Mouse (Mus musculus) embryonic facial prominence, embryonic 10.5 days (tissue): ENCODE data around the gene Cox6a1. TPM values are rescaled to one million over a fixed set of nuclear protein-coding genes. Genes with fewer than 3 reads are reported as not detected.

Experiments used
- DNase-seq: peaks from one replicate; pipeline ENCODE4 v3.0.0-alpha.2; 2017; ENCODE audit warnings: low spot score
- H3K27ac ChIP-seq: fragments of 300-500 bp; sonication (generic); replicated peaks from 2 replicates; pipeline ENCODE4 v1.5.1; 2016; ENCODE audit warnings: mild to moderate bottlenecking
- H3K27me3 ChIP-seq: fragments of 300-500 bp; sonication (generic); replicated peaks from 2 replicates; pipeline ENCODE4 v1.6.1; 2016; ENCODE audit warnings: low read depth, mild to moderate bottlenecking; ENCODE audit not compliant: poor library complexity, severe bottlenecking
- H3K36me3 ChIP-seq: fragments of 300-500 bp; sonication (generic); replicated peaks from 2 replicates; pipeline ENCODE4 v1.6.1; 2016; ENCODE audit warnings: mild to moderate bottlenecking, moderate library complexity
- H3K4me1 ChIP-seq: fragments of 300-500 bp; sonication (generic); 2 replicates; pipeline ENCODE4 v1.6.1; 2016
- H3K4me3 ChIP-seq: fragments of 300-500 bp; sonication (generic); 2 replicates; pipeline ENCODE4 v1.5.1; 2016; ENCODE audit warnings: mild to moderate bottlenecking, moderate library complexity
- H3K9me3 ChIP-seq: fragments of 300-500 bp; sonication (generic); 2 replicates; pipeline ENCODE4 v1.6.1; 2016; ENCODE audit warnings: mild to moderate bottlenecking
- WGBS: fragments of 180-500 bp; shearing (Covaris S2); methylation state at CpG from one replicate; pipeline ENCODE4 v1.1.7; 2016; 5-methylcytosine and 5-hydroxymethylcytosine counted together
- polyA plus RNA-seq: library from polyadenylated mRNA; unstranded; fragments of >200 nt; fragmentation: Nextera tagmentation; extraction: Ambion mirVana; gene quantifications from 2 replicates; pipeline ENCODE4 v1.2.1, GENCODE M21; 2016

The Cox6a1 gene
- polyA plus RNA-seq, 1 experiment from 2014 or later: 716 TPM

- DNase-seq: no peak
- Histone ChIP-seq H3K27ac (no peak overlapping the region), H3K4me3 (peak overlapping the region; percentile 87), H3K27me3 (no peaks in the 10 kb centered on the region), H3K9me3 (no peaks in the 10 kb centered on the region), H3K4me1 (peaks cover 28% of the 10 kb centered on the region), H3K36me3 (peaks cover 64% of the 10 kb centered on the region)
- 44% methylated on average over 7 of the region's 7 CpGs for WGBS
These were observed 8.8 kb downstream of the Cox6a1 start for GRCm38 (mm10) chr5:115340007-115340406.

DNA sequence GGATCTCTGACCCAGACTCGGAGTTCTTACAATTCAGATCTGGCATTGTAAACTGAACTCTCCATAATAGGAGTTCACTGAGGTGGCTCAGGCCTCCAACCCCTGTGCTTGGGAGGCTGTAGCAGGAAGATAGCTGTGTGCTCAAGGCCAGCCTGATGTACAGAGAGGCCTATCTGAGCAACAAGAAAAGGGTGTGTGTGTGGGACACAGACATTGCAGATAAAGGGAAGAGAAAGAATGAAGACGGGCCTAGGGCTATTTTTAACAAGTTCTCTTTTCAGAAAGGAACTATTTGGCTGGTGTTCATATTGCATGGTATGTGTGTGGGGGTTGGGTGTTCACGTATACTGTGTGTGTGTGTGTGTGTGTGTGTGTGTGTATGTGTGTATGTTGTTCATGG, 15.2 kb downstream of the Cox6a1 start:
- no peaks in the 10 kb centered on the region for H3K9me3 ChIP-seq
- peaks cover 98% of the 10 kb centered on the region for H3K36me3 ChIP-seq
- H3K27me3 ChIP-seq: no peaks in the 10 kb centered on the region
- 91% methylated on average over 3 of the region's 3 CpGs for WGBS
- peaks cover 9% of the 10 kb centered on the region for H3K4me1 ChIP-seq
- no peak for DNase-seq
- no peak overlapping the region for H3K4me3 ChIP-seq
- no peak overlapping the region for H3K27ac ChIP-seq

- Histone ChIP-seq H3K27me3 (no peaks in the 10 kb centered on the region), H3K27ac (no peak overlapping the region), H3K4me1 (peaks cover 26% of the 10 kb centered on the region), H3K4me3 (peak overlapping the region; percentile 17; the same call in 1 of the 2 replicates), H3K36me3 (peaks cover 74% of the 10 kb centered on the region), H3K9me3 (no peaks in the 10 kb centered on the region)
- WGBS: 92% methylated on average over 9 of the region's 9 CpGs
- DNase-seq: no peak
These were observed 17.8 kb downstream of the Cox6a1 start for GRCm38 (mm10) chr5:115330955-115331354.

- Histone ChIP-seq H3K36me3 (peaks cover 43% of the 10 kb centered on the region), H3K27me3 (no peaks in the 10 kb centered on the region), H3K4me1 (peaks cover 29% of the 10 kb centered on the region), H3K9me3 (no peaks in the 10 kb centered on the region), H3K27ac (peak overlapping the region; percentile 99), H3K4me3 (peak overlapping the region; percentile 100)
- WGBS: 2% methylated on average over 55 of the region's 55 CpGs
- DNase-seq: peak; percentile 77
These were observed 20.9 kb downstream of the Cox6a1 start for GRCm38 (mm10) chr5:115327610-115328548.

DNA sequence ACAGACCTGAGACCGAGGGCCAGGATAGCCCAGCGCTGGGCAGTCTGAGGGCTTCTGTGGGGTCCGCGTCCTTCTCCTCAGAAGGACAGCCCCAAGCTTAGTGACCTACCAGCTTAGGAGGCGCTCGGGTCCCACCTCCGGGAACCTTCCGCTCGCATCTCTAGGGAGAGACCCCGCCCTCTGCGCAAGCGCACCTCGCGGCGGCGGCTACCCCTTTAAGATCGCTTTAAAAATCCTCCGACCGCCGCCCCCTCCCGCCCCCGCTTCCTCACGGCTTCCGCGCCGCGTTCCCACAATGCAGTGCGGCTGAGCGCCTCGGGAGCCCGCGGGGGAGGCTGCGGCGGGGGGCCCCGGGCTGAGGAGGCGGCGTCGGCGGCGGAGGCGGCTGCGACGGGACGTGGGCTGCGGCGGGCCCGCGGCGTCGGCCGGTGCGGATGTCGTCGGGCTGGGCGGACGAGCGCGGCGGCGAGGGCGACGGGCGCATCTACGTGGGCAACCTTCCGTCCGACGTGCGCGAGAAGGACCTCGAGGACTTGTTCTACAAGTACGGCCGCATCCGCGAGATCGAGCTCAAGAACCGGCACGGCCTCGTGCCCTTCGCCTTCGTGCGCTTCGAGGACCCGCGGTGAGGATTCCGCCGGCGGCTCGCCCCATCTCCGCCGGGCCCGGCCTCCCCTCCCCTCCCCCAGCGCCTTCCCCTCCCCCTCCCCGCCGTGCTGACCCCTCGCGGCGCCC, 21.7 kb downstream of the Cox6a1 start, which contains the start of gene Srsf9:
Srsf9 (plus strand) TSS at position 303 of the 735 bp plus-strand sequence.
- Histone ChIP-seq H3K27me3 (no peaks in the 10 kb centered on the region), H3K36me3 (peaks cover 35% of the 10 kb centered on the region), H3K4me1 (peaks cover 29% of the 10 kb centered on the region), H3K27ac (peak within 1 kb of the TSS; percentile 99), H3K4me3 (peak within 1 kb of the TSS; percentile 100), H3K9me3 (no peaks in the 10 kb centered on the region)
- under 1% methylated on average over 91 of the region's 97 CpGs for WGBS
- DNase-seq: peak; percentile 96

- no peaks in the 10 kb centered on the region for H3K27me3 ChIP-seq
- H3K4me1 ChIP-seq: peaks cover 29% of the 10 kb centered on the region
- peaks cover 28% of the 10 kb centered on the region for H3K36me3 ChIP-seq
- DNase-seq: peak; percentile 19
- no peaks in the 10 kb centered on the region for H3K9me3 ChIP-seq
- H3K4me3 ChIP-seq: peak overlapping the region; percentile 100
- peak overlapping the region; percentile 99 for H3K27ac ChIP-seq
- WGBS: 30% methylated on average over 11 of the region's 11 CpGs
These were observed 22.4 kb downstream of the Cox6a1 start for GRCm38 (mm10) chr5:115326256-115326831.

DNA sequence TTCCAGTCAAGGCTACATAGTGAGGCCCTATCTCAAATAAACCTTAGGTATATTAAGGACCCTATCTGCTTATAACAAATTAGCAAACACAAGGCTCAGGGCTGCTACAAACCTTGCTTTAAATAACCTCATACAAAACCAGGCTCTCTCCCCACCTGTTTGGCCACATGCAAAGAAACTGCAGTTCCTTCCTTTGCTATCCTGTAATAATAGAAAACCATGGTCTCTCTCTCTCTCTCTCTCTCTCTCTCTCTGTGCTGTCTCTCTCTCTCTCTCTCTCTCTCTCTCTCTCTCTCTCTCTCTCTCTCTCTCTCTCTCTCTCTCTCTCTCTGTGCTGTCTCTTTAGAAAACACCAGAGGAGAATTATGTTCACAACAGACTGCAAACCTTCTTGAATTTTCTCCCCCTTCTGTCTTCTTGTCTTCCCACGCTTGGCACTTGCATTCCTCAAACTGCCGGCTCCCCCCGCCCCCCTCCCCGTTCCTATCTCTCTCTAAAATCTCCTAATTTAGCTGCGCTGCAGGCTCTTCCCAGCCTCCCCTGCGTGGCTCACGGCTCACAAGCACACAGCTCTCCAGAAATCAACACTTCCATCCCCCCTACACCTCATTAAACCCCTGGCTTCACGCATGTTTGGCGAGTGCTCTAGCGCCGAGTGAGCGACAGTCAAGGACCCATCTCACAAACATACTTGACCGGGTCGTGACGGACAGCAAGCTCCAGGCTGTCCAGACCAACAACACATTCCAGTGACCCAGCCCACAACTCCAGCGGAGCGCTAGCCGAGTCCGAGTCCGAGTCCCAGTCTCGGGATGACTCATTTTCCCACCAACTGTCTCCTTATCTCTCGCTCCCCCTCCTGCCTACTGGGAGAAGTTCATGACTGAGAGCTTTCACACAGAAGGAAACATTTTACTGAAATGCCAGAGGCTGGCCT, 29.5 kb downstream of the Cox6a1 start:
- no peaks in the 10 kb centered on the region for H3K27me3 ChIP-seq
- under 1% methylated on average over 22 of the region's 22 CpGs for WGBS

DNA sequence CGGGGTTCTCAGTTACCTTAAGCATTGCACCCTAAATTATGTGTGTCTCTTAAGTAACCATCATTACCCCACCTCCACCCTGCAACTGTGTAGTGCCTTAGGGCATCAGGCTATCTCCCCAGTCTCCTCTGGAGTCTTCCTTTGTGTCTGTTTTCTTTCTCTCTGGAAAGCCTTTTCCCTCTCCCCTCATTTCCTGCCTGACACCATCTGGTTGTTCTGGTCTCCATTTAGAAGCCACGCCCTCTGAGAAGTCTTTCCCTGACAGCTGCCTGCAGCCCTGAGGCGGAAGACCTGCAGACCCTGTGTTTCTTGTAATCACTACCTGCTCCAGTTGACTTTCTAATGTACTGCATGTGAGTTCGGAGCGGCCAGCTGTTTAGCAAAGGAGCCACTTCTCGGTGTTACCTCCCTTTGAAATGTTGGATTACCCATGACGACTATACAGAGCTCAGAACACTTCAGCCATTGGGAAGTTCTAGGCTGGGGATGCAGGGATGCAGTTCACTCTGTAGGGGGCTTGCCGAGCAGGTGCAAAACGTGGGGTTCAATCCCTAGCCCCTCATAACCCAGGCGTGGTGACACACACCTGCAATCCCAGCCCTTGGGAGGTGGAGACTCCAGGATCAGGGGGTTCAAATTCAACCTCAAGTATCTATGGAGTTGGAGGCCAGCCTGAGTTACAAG, 31.0 kb downstream of the Cox6a1 start:
- no peaks in the 10 kb centered on the region for H3K27me3 ChIP-seq
- H3K27ac ChIP-seq: peak overlapping the region; percentile 90
- H3K9me3 ChIP-seq: no peaks in the 10 kb centered on the region
- H3K4me3 ChIP-seq: peak overlapping the region; percentile 39
- H3K36me3 ChIP-seq: no peaks in the 10 kb centered on the region
- DNase-seq: peak; percentile 81
- 2% methylated on average over 10 of the region's 10 CpGs for WGBS
- peaks cover 47% of the 10 kb centered on the region for H3K4me1 ChIP-seq

More for the DNA sequence above, 29.5 kb downstream of the Cox6a1 start:
- Histone ChIP-seq H3K36me3 (no peaks in the 10 kb centered on the region), H3K9me3 (no peaks in the 10 kb centered on the region), H3K4me1 (peaks cover 38% of the 10 kb centered on the region), H3K4me3 (peak overlapping the region; percentile 56), H3K27ac (peak overlapping the region; percentile 70)
- DNase-seq: peak; percentile 77

DNA sequence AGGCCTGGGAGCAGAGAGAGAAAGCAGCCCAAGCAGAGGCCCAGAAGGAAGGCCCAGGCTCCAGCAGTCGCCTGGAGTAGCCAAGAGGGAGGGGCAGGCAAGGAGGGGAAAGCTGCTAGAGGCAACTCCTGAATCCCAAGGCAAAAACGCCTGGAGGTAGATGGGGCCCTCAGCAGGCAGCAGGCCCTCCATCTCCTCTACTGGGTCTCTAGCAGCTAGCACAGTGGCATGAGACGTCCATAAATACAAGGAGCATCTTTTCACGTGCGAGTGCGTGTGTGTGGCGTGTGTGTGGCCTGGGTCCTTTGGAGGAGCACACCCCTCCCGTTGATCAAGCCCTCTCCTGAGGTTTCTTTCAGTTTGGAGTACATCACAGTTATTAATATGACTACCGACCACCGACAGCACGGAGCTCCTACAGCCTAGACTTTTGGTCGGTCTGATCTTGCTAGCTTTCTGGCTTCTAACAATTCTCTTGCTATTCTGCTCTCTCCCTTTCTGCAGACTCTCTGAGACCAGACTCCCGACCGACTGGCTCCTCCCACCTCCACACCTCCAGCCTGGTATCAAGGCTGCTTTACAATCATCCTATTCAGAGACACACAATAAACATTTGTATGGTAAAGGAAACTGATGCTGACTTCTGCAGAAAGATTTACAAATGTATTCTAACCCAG, 31.7 kb downstream of the Cox6a1 start:
- peak overlapping the region; percentile 90 for H3K27ac ChIP-seq
- WGBS: 4% methylated on average over 14 of the region's 14 CpGs
- no peaks in the 10 kb centered on the region for H3K9me3 ChIP-seq
- H3K27me3 ChIP-seq: no peaks in the 10 kb centered on the region
- peak; percentile 55 for DNase-seq
- H3K4me1 ChIP-seq: peaks cover 47% of the 10 kb centered on the region
- no peaks in the 10 kb centered on the region for H3K36me3 ChIP-seq
- H3K4me3 ChIP-seq: peak overlapping the region; percentile 39

DNA sequence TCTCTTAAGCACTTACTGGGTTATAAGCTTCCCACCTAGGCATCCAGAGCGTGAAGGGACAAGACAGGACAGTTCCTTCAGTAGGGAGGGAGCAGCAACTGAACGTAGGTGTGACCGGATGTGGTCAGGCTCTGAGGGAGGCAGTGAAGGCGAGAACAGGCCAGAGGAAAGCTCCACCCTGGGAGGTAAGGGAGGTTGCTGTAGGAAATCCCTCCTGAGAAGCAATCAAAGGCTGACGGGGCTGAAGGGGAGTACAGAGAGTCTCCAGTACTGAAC, 35.2 kb downstream of the Cox6a1 start:
- no peak for DNase-seq
- WGBS: 44% methylated on average over 5 of the region's 5 CpGs
- Histone ChIP-seq H3K27ac (peak overlapping the region; percentile 66), H3K4me3 (no peak overlapping the region), H3K36me3 (no peaks in the 10 kb centered on the region), H3K27me3 (no peaks in the 10 kb centered on the region), H3K4me1 (peaks cover 34% of the 10 kb centered on the region), H3K9me3 (no peaks in the 10 kb centered on the region)
